Mouse (Mus musculus) neutrophil, adult 65 days (primary cell): ENCODE results near the gene Pom121l12. TPM values are rescaled to one million over a fixed set of nuclear protein-coding genes. Genes with fewer than 3 reads are reported as not detected.

Source experiments
- total RNA-seq: library from RNA; stranded (reverse); gene quantifications from 2 replicates; pipeline ENCODE4 v1.2.4, GENCODE M21; 2023

The Pom121l12 gene
- not detected in 2 replicates for total RNA-seq

DNA sequence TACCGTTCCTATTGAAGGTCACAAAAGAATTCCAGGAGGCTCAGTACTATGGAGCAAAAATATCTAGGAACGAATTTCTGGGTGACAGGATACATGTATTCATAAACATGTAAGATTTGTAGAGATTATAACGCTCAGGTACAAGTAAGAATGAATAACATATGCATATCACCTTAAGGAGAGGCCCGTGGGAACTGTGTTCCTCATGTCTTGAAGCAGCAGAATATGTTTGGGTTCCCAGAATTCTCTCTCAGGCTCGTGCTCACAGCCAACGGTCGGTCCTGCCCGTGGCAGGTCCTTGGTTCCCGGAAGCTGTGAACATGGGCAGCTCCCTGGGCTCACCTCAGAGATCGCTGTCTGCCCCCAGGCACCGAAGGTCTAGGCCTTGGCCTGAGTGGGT lies at the start of gene Pom121l12:
Gene Pom121l12 (plus strand): TSS at position 301 of the 400 bp plus-strand sequence.

